Mouse (Mus musculus) intestine, embryonic 15.5 days (tissue): Measurements from ENCODE around the gene Nags. TPM values are rescaled to one million over a fixed set of nuclear protein-coding genes. Genes with fewer than 3 reads are reported as not detected.

ENCODE experiments used
- ATAC-seq: fragments of 200-750 bp; cut with Nextera tagmentation; 2 replicates; pipeline ENCODE4 v1.8.0; 2017; ENCODE audit warnings: moderate TSS enrichment, moderate library complexity
- H3K27ac ChIP-seq: fragments of 300-500 bp; sonication (generic); 2 replicates; pipeline ENCODE4 v1.5.1; 2015; ENCODE audit warnings: mild to moderate bottlenecking, inconsistent platforms
- H3K27me3 ChIP-seq: fragments of 300-500 bp; sonication (generic); replicated peaks from 2 replicates; pipeline ENCODE4 v1.6.1; 2015; ENCODE audit warnings: inconsistent platforms
- H3K36me3 ChIP-seq: fragments of 300-500 bp; sonication (generic); 2 replicates; pipeline ENCODE4 v1.6.1; 2015; ENCODE audit warnings: inconsistent platforms
- H3K4me1 ChIP-seq: fragments of 300-500 bp; sonication (generic); replicated peaks from 2 replicates; pipeline ENCODE4 v1.6.1; 2015; ENCODE audit warnings: inconsistent platforms
- H3K4me2 ChIP-seq: fragments of 300-500 bp; sonication (generic); replicated peaks from 2 replicates; pipeline ENCODE4 v1.6.1; 2015; ENCODE audit warnings: mild to moderate bottlenecking, inconsistent platforms
- H3K4me3 ChIP-seq: fragments of 300-500 bp; sonication (generic); replicated peaks from 2 replicates; pipeline ENCODE4 v1.5.1; 2015; ENCODE audit warnings: inconsistent platforms
- H3K9ac ChIP-seq: fragments of 300-500 bp; sonication (generic); 2 replicates; pipeline ENCODE4 v1.6.1; 2015; ENCODE audit warnings: inconsistent platforms
- H3K9me3 ChIP-seq: fragments of 300-500 bp; sonication (generic); 2 replicates; pipeline ENCODE4 v1.6.1; 2016; ENCODE audit warnings: inconsistent platforms
- WGBS: fragments of 180-500 bp; shearing (Covaris S2); methylation state at CpG from one replicate; pipeline ENCODE4 v1.1.7; 2015; 5-methylcytosine and 5-hydroxymethylcytosine counted together
- polyA plus RNA-seq: library from polyadenylated mRNA; unstranded; fragments of >200 nt; fragmentation: Nextera tagmentation; extraction: Ambion mirVana; gene quantifications from 2 replicates; pipeline ENCODE4 v1.2.1, GENCODE M21; 2015

Gene Nags
- polyA plus RNA-seq, 1 experiment from 2014 or later = 24.0 TPM

- no peaks in the 10 kb centered on the region for H3K27me3 ChIP-seq
- no peak overlapping the region for H3K4me2 ChIP-seq
- H3K4me3 ChIP-seq = no peak overlapping the region
- 71% methylated on average over 5 of the region's 5 CpGs for WGBS
- no peak for ATAC-seq
- peaks cover 6% of the 10 kb centered on the region; the same call in 1 of the 2 replicates for H3K4me1 ChIP-seq
- H3K36me3 ChIP-seq = peaks cover 14% of the 10 kb centered on the region
- H3K9ac ChIP-seq = no peak overlapping the region
- no peaks in the 10 kb centered on the region for H3K9me3 ChIP-seq
- no peak overlapping the region for H3K27ac ChIP-seq
Measured at GRCm38 (mm10) chr11:102159781-102160180, 14.5 kb downstream of the Nags start.

- peaks cover 27% of the 10 kb centered on the region for H3K36me3 ChIP-seq
- H3K4me2 ChIP-seq = no peak overlapping the region
- no peaks in the 10 kb centered on the region for H3K27me3 ChIP-seq
- H3K27ac ChIP-seq = no peak overlapping the region
- peak; percentile 70; the same call in 1 of the 2 replicates for ATAC-seq
- no peaks in the 10 kb centered on the region for H3K9me3 ChIP-seq
- H3K4me3 ChIP-seq = no peak overlapping the region
- WGBS = 27% methylated on average over 6 of the region's 6 CpGs
- H3K4me1 ChIP-seq = peaks cover 10% of the 10 kb centered on the region; the same call in 1 of the 2 replicates
- no peak overlapping the region for H3K9ac ChIP-seq
Measured at GRCm38 (mm10) chr11:102165971-102166722, 20.8 kb downstream of the Nags start.

GRCm38 (mm10) chr11:102167539-102167938 lies 22.2 kb downstream of the Nags start:
- no peak overlapping the region for H3K4me2 ChIP-seq
- H3K27me3 ChIP-seq = no peaks in the 10 kb centered on the region
- H3K9ac ChIP-seq = no peak overlapping the region
- no peaks in the 10 kb centered on the region for H3K9me3 ChIP-seq
- peaks cover 10% of the 10 kb centered on the region; the same call in 1 of the 2 replicates for H3K4me1 ChIP-seq
- 91% methylated on average over 5 of the region's 5 CpGs for WGBS
- peaks cover 23% of the 10 kb centered on the region for H3K36me3 ChIP-seq
- no peak overlapping the region for H3K27ac ChIP-seq
- ATAC-seq = no peak
- no peak overlapping the region for H3K4me3 ChIP-seq

- Histone ChIP-seq H3K4me1 (peaks cover 10% of the 10 kb centered on the region; the same call in 1 of the 2 replicates), H3K4me2 (no peak overlapping the region), H3K36me3 (peaks cover 16% of the 10 kb centered on the region), H3K9ac (no peak overlapping the region), H3K9me3 (no peaks in the 10 kb centered on the region), H3K27ac (no peak overlapping the region), H3K27me3 (no peaks in the 10 kb centered on the region), H3K4me3 (no peak overlapping the region)
- ATAC-seq = peak; percentile 82
- WGBS = 71% methylated on average over 5 of the region's 5 CpGs
Measured at GRCm38 (mm10) chr11:102168689-102169088, 23.4 kb downstream of the Nags start.

- Histone ChIP-seq H3K27me3 (no peaks in the 10 kb centered on the region), H3K4me3 (no peak overlapping the region), H3K4me1 (no peaks in the 10 kb centered on the region; the same call in 1 of the 2 replicates), H3K27ac (no peak overlapping the region), H3K4me2 (no peak overlapping the region), H3K36me3 (peaks cover 16% of the 10 kb centered on the region), H3K9ac (no peak overlapping the region), H3K9me3 (no peaks in the 10 kb centered on the region)
- no peak for ATAC-seq
Measured at GRCm38 (mm10) chr11:102179836-102180235, 34.5 kb downstream of the Nags start.

- H3K4me1 ChIP-seq = peaks cover 4% of the 10 kb centered on the region; the same call in 1 of the 2 replicates
- no peaks in the 10 kb centered on the region for H3K27me3 ChIP-seq
- H3K36me3 ChIP-seq = peaks cover 9% of the 10 kb centered on the region
- H3K4me3 ChIP-seq = peak overlapping the region; percentile 89
- peak overlapping the region; percentile 94 for H3K27ac ChIP-seq
- no peak; the same call in 1 of the 2 replicates for ATAC-seq
- H3K9ac ChIP-seq = peak overlapping the region; percentile 90
- H3K9me3 ChIP-seq = no peaks in the 10 kb centered on the region
- peak overlapping the region; percentile 68 for H3K4me2 ChIP-seq
- 1% methylated on average over 7 of the region's 7 CpGs for WGBS
Measured at GRCm38 (mm10) chr11:102184253-102184645, 38.9 kb downstream of the Nags start.

- no peaks in the 10 kb centered on the region for H3K27me3 ChIP-seq
- peak within 1 kb of the TSS; percentile 68 for H3K4me2 ChIP-seq
- H3K9me3 ChIP-seq = no peaks in the 10 kb centered on the region
- peak within 1 kb of the TSS; percentile 89 for H3K4me3 ChIP-seq
- peak; percentile 87 for ATAC-seq
- H3K36me3 ChIP-seq = peaks cover 9% of the 10 kb centered on the region
- peak within 1 kb of the TSS; percentile 90 for H3K9ac ChIP-seq
- peak within 1 kb of the TSS; percentile 94 for H3K27ac ChIP-seq
- peaks cover 4% of the 10 kb centered on the region; the same call in 1 of the 2 replicates for H3K4me1 ChIP-seq
- under 1% methylated on average over 66 of the region's 70 CpGs for WGBS
Measured at GRCm38 (mm10) chr11:102184646-102185495, 39.6 kb downstream of the Nags start, which contains the start of gene Lsm12. Lsm12 (minus strand) TSS chr11:102185296.

GRCm38 (mm10) chr11:102185677-102186076 lies 40.4 kb downstream of the Nags start:
- peaks cover 9% of the 10 kb centered on the region for H3K36me3 ChIP-seq
- 40% methylated on average over 3 of the region's 3 CpGs for WGBS
- peaks cover 8% of the 10 kb centered on the region for H3K4me1 ChIP-seq
- no peaks in the 10 kb centered on the region for H3K27me3 ChIP-seq
- H3K4me3 ChIP-seq = peak overlapping the region; percentile 89
- no peak for ATAC-seq
- no peaks in the 10 kb centered on the region for H3K9me3 ChIP-seq
- peak overlapping the region; percentile 68 for H3K4me2 ChIP-seq
- peak overlapping the region; percentile 94 for H3K27ac ChIP-seq
- no peak overlapping the region for H3K9ac ChIP-seq

GRCm38 (mm10) chr11:102186235-102186634 lies 40.9 kb downstream of the Nags start:
- Histone ChIP-seq H3K4me3 (no peak overlapping the region), H3K36me3 (peaks cover 5% of the 10 kb centered on the region), H3K4me2 (no peak overlapping the region), H3K27ac (0 out of 2 replicates have a peak overlapping the region, but pooled peaks have one; percentile 94), H3K9me3 (no peaks in the 10 kb centered on the region), H3K27me3 (no peaks in the 10 kb centered on the region), H3K9ac (no peak overlapping the region), H3K4me1 (peaks cover 13% of the 10 kb centered on the region)
- 46% methylated on average over 1 of the region's 1 CpGs for whole genome bisulfite sequencing
- ATAC-seq = no peak

- Histone ChIP-seq H3K36me3 (no peaks in the 10 kb centered on the region), H3K4me2 (peak overlapping the region; percentile 84), H3K27ac (peak overlapping the region; percentile 51; the same call in 1 of the 2 replicates), H3K27me3 (no peaks in the 10 kb centered on the region), H3K9ac (peak overlapping the region; percentile 61), H3K9me3 (no peaks in the 10 kb centered on the region), H3K4me3 (peak overlapping the region; percentile 58), H3K4me1 (peaks cover 15% of the 10 kb centered on the region)
- peak; percentile 0; the same call in 1 of the 2 replicates for ATAC-seq
- WGBS = 69% methylated on average over 6 of the region's 6 CpGs
Measured at GRCm38 (mm10) chr11:102188980-102189379, 43.7 kb downstream of the Nags start.

- peak within 1 kb of the TSS; percentile 51 for H3K27ac ChIP-seq
- peaks cover 15% of the 10 kb centered on the region for H3K4me1 ChIP-seq
- ATAC-seq = peak; percentile 83
- H3K36me3 ChIP-seq = peaks cover 4% of the 10 kb centered on the region; the same call in 1 of the 2 replicates
- H3K9me3 ChIP-seq = no peaks in the 10 kb centered on the region
- peak within 1 kb of the TSS; percentile 61 for H3K9ac ChIP-seq
- WGBS = 1% methylated on average over 50 of the region's 50 CpGs
- H3K27me3 ChIP-seq = no peaks in the 10 kb centered on the region
- H3K4me3 ChIP-seq = peak within 1 kb of the TSS; percentile 58
- peak within 1 kb of the TSS; percentile 84 for H3K4me2 ChIP-seq
Measured at GRCm38 (mm10) chr11:102189461-102190436, 44.4 kb downstream of the Nags start, which contains the start of gene G6pc3. G6pc3 (plus strand) TSS chr11:102189620.
